Mouse (Mus musculus) liver, embryonic 13.5 days (tissue): ENCODE results near the gene Gnb1l. TPM values are rescaled to one million over a fixed set of nuclear protein-coding genes. Genes with fewer than 3 reads are reported as not detected.

Experiments used
- ATAC-seq: fragments of 200-750 bp; cut with Nextera tagmentation; 2 replicates; pipeline ENCODE4 v1.8.0; 2017; ENCODE audit warnings: low read depth, mild to moderate bottlenecking, moderate number of reproducible peaks, moderate library complexity
- DNase-seq: peaks from one replicate; pipeline ENCODE4 v3.0.0; 2022
- H3K27ac ChIP-seq: fragments of 300-500 bp; sonication (generic); 2 replicates; pipeline ENCODE4 v1.5.1; 2015; ENCODE audit warnings: moderate library complexity, mild to moderate bottlenecking, inconsistent platforms
- H3K27me3 ChIP-seq: fragments of 300-500 bp; sonication (generic); 2 replicates; pipeline ENCODE4 v1.6.1; 2015; ENCODE audit warnings: mild to moderate bottlenecking, inconsistent platforms
- H3K36me3 ChIP-seq: fragments of 300-500 bp; sonication (generic); 2 replicates; pipeline ENCODE4 v1.6.1; 2015; ENCODE audit warnings: mild to moderate bottlenecking, inconsistent platforms
- H3K4me1 ChIP-seq: fragments of 300-500 bp; sonication (generic); replicated peaks from 2 replicates; pipeline ENCODE4 v1.6.1; 2015; ENCODE audit warnings: inconsistent platforms
- H3K4me2 ChIP-seq: fragments of 300-500 bp; sonication (generic); 2 replicates; pipeline ENCODE4 v1.6.1; 2015; ENCODE audit warnings: inconsistent platforms, mild to moderate bottlenecking, moderate library complexity
- H3K4me3 ChIP-seq: fragments of 300-500 bp; sonication (generic); replicated peaks from 2 replicates; pipeline ENCODE4 v1.5.1; 2015; ENCODE audit warnings: mild to moderate bottlenecking, inconsistent platforms
- H3K9ac ChIP-seq: fragments of 300-500 bp; sonication (generic); 2 replicates; pipeline ENCODE4 v1.6.1; 2015; ENCODE audit warnings: mild to moderate bottlenecking, inconsistent platforms
- H3K9me3 ChIP-seq: fragments of 300-500 bp; sonication (generic); replicated peaks from 2 replicates; pipeline ENCODE4 v1.6.1; 2016; ENCODE audit warnings: inconsistent platforms
- WGBS: fragments of 180-500 bp; shearing (Covaris S2); methylation state at CpG from one replicate; pipeline ENCODE4 v1.1.7; 2015; ENCODE audit not compliant: insufficient replicate concordance; 5-methylcytosine and 5-hydroxymethylcytosine counted together
- polyA plus RNA-seq: library from polyadenylated mRNA; unstranded; fragments of >200 nt; fragmentation: Nextera tagmentation; extraction: Ambion mirVana; gene quantifications from 2 replicates; pipeline ENCODE4 v1.2.1, GENCODE M21; 2015

Gene Gnb1l
- polyA plus RNA-seq, 1 experiment from 2014 or later = 14.9 TPM

DNA sequence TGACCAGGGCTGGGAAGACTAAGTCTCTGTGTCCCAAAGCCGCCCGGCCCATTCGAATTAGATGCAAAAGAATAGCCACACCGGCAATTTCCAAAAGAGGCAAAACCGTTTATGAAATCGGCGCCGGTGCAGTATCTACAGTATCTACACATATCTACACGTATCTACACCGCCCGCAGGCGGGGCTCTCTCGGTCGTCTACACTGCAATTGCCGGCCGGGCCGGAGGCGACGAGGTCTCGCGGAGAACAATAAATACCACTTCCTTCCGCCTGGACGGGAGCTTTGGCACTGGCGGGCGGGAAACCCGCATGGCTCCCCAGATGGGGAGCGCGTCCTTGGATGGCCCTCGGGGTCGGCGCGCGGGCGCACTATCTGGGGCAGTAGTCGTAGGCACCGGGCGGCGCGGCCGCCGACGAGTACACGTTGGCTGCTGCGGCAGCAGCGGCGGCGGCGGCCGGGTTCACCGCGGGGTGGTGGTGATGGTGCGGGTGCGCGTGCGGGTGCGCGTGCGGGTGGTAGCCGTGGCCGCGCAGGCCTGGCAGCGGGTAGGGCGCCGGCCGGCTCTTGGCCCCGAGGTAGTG is 83.2 kb downstream of the Gnb1l start:
- H3K27ac ChIP-seq = no peak overlapping the region
- H3K4me3 ChIP-seq = peak overlapping the region; percentile 37
- no peaks in the 10 kb centered on the region for H3K36me3 ChIP-seq
- no peaks in the 10 kb centered on the region for H3K9me3 ChIP-seq
- peaks cover 96% of the 10 kb centered on the region for H3K27me3 ChIP-seq
- H3K9ac ChIP-seq = no peak overlapping the region
- H3K4me1 ChIP-seq = peaks cover 25% of the 10 kb centered on the region
- under 1% methylated on average over 66 of the region's 66 CpGs for WGBS
- DNase-seq (no peak), ATAC-seq (no peak)
- peak overlapping the region; percentile 49 for H3K4me2 ChIP-seq

DNA sequence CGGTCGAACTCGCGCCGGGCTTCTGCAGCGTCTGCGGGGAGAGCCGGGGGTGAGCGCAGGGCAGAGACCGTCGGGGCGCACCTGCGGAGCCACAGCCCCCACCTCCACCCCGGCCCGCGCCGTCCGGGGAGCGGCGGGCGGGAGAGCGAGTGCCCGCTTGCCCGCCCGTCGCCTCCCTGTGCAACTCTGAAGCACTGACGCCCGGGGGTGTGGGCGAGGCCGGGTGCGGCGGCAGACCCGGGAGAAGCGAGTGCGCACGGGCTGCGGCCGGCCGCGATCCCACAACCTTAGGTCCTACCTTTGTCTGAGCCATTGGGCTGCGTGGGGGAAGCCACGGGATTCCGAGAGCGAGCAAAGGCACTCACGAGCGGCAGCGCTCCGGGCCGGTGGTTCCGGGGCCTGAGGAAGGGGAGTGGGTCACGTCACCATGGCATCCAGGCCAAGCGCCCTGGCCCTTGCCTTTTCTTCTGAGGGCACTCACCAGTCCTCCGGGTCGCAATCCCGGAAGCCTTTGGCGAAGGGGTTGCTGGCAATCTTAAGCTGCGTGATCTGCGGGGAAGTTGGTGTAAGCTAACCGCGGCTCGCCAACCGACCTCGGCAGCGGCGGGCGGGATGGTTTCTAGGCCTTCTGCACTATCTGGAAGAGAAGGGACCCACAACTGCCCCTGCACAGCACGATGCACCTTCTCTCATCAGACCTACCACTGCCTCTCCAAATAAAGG is 84.1 kb downstream of the Gnb1l start:
- WGBS = 2% methylated on average over 67 of the region's 67 CpGs
- DNase-seq (no peak), ATAC-seq (no peak)
- Histone ChIP-seq H3K4me3 (peak overlapping the region; percentile 37), H3K27ac (no peak overlapping the region), H3K36me3 (no peaks in the 10 kb centered on the region), H3K9me3 (no peaks in the 10 kb centered on the region), H3K4me2 (peak overlapping the region; percentile 49), H3K9ac (no peak overlapping the region), H3K4me1 (peaks cover 27% of the 10 kb centered on the region), H3K27me3 (peaks cover 97% of the 10 kb centered on the region)

DNA sequence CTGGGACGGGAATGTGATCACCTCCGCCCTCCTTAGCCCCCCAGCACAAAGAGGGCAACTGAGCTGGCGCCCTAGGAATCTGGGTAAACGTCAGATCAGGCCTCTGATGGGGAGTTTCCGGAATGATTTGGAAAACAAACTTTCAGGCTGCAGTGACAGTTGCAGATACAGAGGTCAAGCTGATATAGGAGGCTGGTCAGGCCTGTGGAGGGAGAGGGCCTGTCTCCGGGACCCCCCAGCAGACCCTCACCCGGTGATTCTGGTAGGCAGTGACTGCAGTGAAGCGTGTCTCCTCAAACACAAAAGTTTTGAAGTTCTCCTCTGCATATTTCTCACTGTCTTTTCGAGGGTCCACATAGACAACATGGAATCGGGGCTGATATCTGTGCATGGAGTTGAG is 84.7 kb downstream of the Gnb1l start:
- no peak overlapping the region for H3K9ac ChIP-seq
- H3K27me3 ChIP-seq = peaks cover 97% of the 10 kb centered on the region
- H3K4me2 ChIP-seq = no peak overlapping the region
- WGBS = 16% methylated on average over 10 of the region's 10 CpGs
- H3K27ac ChIP-seq = no peak overlapping the region
- no peak overlapping the region for H3K4me3 ChIP-seq
- ATAC-seq (no peak), DNase-seq (no peak)
- peaks cover 32% of the 10 kb centered on the region for H3K4me1 ChIP-seq
- H3K9me3 ChIP-seq = no peaks in the 10 kb centered on the region
- H3K36me3 ChIP-seq = no peaks in the 10 kb centered on the region

DNA sequence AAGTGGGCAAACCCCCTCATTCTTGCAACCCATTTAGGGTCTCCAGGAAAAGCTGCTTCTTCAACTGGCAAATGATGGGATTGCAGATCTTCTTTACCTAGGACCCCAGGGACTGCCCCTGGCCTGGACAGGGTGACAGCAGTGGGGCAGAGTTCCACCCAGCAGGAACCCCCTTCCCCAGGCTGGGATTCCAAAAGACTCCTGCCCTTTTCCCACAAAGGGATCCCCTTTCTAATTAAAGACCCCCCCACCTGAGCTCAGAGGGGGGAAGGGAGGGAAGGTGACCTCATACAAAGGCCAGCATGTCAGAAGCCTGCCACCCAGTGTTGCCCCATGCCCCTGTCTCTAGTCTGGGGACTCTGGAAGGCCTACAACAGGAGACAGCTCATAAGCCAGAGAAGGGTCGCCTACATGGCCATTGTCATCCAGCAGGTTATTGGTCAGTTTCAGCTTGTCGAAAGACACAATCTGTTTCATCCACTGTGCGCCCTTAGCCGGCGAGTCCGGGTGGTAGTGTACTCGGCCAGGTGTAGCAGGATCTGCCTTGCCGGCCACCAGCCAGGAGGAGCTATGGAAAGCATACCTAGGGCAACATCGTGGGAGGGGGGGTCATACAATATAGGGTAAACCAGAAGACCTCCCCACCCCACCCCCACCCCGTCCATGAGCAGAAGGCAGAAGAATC is 85.3 kb downstream of the Gnb1l start:
- H3K9me3 ChIP-seq = no peaks in the 10 kb centered on the region
- H3K4me2 ChIP-seq = no peak overlapping the region
- peaks cover 97% of the 10 kb centered on the region for H3K27me3 ChIP-seq
- H3K4me3 ChIP-seq = no peak overlapping the region
- H3K27ac ChIP-seq = no peak overlapping the region
- H3K9ac ChIP-seq = no peak overlapping the region
- ATAC-seq = no peak
- no peak for DNase-seq
- peaks cover 35% of the 10 kb centered on the region for H3K4me1 ChIP-seq
- no peaks in the 10 kb centered on the region for H3K36me3 ChIP-seq
- 21% methylated on average over 10 of the region's 10 CpGs for WGBS

DNA sequence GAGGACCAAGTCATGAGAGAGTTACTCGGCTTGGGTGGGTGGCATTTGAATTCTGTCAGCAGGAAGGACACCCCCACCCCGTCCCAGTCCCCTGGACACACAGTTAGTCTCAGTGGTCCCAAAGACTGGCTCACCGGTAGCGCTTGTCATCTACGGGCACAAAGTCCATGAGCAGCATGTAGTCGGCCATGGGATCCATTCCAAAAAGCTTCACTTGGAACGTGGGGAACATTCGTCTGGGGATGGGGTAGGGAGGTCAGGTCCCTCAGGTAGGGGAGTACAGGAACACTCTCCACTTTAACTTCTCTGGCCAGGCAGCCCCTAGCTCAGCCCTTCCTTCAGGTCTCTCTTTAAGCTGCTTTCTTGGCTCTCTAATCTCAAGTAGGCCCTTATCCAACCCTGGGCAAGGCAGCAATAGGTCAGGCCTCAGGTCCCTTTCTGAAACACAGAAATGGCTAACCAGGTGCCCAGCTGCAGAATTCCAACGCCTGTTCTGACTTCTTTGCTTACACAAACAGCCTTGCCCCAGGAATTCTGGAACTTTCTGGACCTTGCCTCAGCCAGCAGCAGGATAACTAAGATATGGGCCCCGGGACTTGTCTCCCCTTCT is 86.5 kb downstream of the Gnb1l start:
- H3K4me3 ChIP-seq = no peak overlapping the region
- DNase-seq (no peak), ATAC-seq (no peak)
- peak overlapping the region; percentile 52; the same call in 1 of the 2 replicates for H3K4me2 ChIP-seq
- H3K36me3 ChIP-seq = no peaks in the 10 kb centered on the region
- no peaks in the 10 kb centered on the region for H3K9me3 ChIP-seq
- no peak overlapping the region for H3K27ac ChIP-seq
- H3K4me1 ChIP-seq = peaks cover 38% of the 10 kb centered on the region
- H3K27me3 ChIP-seq = peaks cover 100% of the 10 kb centered on the region
- no peak overlapping the region for H3K9ac ChIP-seq
- 21% methylated on average over 10 of the region's 10 CpGs for WGBS

DNA sequence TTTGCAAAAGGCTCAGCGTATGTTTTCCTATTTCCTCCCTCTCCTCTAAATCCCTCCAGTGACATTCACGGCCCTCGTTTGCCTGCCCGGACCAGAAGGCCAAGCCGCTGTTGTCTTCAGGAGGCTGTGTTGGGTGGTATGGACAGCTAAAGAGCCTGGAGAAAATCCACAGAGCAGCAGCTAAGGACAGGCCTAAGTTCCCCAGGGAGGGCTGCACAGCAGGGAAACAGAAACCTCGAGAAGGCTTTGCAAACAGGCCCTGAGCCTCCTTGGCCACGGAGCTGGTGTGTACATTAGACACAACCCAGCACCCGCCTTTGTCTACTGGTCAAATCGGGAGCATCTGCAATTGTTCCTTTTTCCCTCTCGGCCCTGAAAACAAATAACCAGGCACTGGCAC is 87.2 kb downstream of the Gnb1l start:
- Histone ChIP-seq H3K27ac (no peak overlapping the region), H3K9me3 (no peaks in the 10 kb centered on the region), H3K9ac (no peak overlapping the region), H3K4me1 (peaks cover 42% of the 10 kb centered on the region), H3K4me2 (peak overlapping the region; percentile 52), H3K27me3 (peaks cover 100% of the 10 kb centered on the region), H3K4me3 (peak overlapping the region; percentile 35; the same call in 1 of the 2 replicates), H3K36me3 (no peaks in the 10 kb centered on the region)
- ATAC-seq = no peak
- no peak for DNase-seq
- WGBS = 8% methylated on average over 10 of the region's 10 CpGs

DNA sequence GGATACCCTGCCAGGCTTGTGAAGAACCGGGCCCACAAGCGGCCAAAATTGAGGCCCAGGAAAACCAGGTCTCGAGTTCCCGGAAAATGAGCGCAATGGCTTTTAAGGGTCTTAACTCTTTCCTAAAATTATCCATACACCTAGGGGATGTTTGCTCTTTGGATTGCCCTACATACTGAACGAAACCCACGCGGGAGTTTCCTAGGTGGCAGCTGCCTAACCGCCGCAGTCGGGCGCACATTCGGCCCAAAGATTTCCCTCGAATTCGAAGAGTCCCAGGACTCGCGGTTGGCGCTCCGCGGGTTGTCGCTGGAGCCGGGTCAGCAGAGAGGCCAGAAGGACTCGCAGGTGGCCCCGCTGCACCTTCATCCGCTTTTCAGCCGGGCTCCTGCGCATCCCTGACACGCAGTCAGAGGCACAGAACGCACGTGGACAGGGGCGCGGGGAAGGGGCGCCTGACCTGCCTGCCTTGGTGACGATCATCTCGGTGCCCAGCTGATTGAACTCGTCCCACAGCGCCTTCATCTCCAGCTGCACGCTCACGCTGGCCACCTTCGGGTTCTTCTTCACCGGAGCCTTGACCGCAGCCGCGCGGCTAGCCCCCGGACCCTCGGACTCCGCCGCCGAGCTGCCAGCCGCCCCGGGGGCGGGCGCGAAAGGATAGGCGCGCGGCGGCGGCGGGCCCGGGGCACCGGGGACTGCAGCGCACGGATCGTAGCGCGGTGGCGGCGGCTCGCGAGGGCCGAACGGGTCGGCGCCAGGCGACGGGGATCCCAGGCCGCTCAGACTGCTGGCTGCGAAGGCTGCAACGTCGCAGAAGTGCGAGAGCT is 87.8 kb downstream of the Gnb1l start:
- Histone ChIP-seq H3K4me3 (peak overlapping the region; percentile 35), H3K9ac (no peak overlapping the region), H3K4me2 (peak overlapping the region; percentile 52), H3K9me3 (no peaks in the 10 kb centered on the region), H3K27me3 (peaks cover 100% of the 10 kb centered on the region), H3K27ac (no peak overlapping the region), H3K4me1 (peaks cover 40% of the 10 kb centered on the region), H3K36me3 (no peaks in the 10 kb centered on the region)
- WGBS = 2% methylated on average over 83 of the region's 83 CpGs
- DNase-seq (no peak), ATAC-seq (no peak)

DNA sequence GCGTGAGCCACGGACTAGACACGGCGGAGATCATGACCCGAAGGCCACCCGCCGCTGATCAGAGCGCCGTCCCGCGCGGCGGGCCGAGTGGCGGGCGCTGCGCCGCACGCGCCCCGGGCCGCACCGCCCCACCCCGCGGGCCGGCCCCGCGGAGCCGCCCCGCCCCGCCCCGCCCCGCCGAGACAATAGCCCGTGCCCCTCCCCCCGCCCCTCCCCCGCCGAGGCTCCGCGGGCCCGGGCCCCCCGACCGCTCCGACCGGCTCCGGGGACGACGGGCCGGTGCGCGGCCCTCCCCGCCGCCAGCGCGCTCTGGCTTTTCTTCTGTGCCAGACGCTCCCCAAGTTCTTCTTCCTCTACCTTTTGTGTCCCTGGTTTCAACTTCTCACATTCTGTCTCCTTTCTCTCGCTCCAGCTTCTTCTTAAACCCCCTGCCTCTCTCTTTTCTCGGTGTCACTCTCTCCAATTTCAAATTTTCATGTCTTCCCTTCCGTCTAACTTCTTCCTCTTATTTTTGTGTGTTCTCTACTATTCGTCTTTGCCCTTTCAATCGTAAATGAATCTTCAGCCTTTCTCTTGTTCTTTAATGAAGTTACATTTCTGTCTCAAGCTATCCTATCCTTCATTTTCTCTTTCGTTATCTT is 88.5 kb downstream of the Gnb1l start:
- Histone ChIP-seq H3K4me3 (peak overlapping the region; percentile 35), H3K9ac (no peak overlapping the region), H3K27me3 (peaks cover 100% of the 10 kb centered on the region), H3K9me3 (no peaks in the 10 kb centered on the region), H3K27ac (no peak overlapping the region), H3K4me2 (peak overlapping the region; percentile 52), H3K4me1 (peaks cover 39% of the 10 kb centered on the region), H3K36me3 (no peaks in the 10 kb centered on the region)
- DNase-seq = no peak
- no peak for ATAC-seq
- 2% methylated on average over 22 of the region's 62 CpGs for WGBS

DNA sequence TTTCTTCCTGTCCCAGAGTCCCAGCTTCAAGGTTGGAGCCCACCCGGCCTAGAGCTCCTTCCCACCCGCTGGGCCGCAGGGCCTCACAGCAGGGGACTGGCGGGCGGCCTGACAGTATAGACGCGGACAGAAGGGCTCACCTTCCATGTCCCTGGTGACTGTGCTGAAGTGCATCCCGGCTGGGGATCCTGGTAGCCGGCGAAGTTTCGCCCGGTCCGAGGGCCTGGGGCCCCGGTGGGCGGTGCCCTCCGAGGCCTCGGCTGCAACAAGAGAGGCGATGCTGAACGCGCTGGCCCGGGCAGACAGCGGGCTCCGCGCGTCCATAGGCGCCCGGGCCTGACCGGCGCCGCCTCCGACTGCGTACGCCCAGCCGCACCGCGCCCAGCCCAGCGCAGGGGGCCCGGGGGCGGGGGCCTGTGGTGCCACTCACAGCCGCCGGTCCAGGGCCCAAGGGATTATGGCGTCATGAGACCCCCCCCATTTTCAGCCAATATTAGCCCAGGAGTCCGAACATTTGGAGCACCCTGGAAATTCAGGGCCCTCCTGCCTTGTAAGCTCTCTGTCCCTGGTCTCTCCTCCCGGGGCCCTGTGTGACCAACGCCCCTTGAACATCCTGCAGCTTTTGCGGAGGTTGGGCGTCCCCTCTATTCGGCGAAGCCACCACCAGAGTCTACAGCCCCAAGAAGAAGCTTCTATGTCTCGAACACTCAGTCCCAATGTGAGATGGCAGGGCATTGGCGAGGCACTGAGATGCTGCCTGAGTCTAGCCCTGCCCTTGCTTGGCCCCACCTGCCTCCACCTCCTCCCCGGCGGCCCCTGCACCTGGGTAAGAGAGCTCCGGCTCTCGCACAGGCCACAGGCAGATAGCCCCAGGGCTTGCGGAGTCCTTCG is 89.6 kb downstream of the Gnb1l start:
- under 1% methylated on average over 57 of the region's 57 CpGs for WGBS
- DNase-seq (no peak), ATAC-seq (no peak)
- H3K4me1 ChIP-seq = peaks cover 32% of the 10 kb centered on the region
- H3K4me2 ChIP-seq = peak overlapping the region; percentile 8; the same call in 1 of the 2 replicates
- H3K4me3 ChIP-seq = peak overlapping the region; percentile 12; the same call in 1 of the 2 replicates
- no peaks in the 10 kb centered on the region for H3K36me3 ChIP-seq
- peaks cover 98% of the 10 kb centered on the region for H3K27me3 ChIP-seq
- H3K27ac ChIP-seq = no peak overlapping the region
- no peaks in the 10 kb centered on the region for H3K9me3 ChIP-seq
- H3K9ac ChIP-seq = no peak overlapping the region

DNA sequence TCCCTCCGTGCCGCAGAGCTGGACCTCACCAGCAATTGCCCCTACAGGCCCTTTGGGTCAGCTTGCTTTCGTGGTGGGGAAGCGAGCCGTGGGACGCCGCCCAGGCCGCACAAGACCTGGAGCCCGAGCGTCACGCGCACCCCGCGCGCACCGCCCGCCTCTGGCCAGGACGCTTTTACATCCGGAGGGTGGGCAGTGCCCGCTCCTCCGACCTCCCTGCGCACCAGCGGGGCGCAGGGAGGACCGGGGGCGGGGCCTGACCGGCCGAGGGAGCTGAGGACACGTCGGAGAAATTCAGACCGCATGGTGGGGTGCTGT is 90.2 kb downstream of the Gnb1l start:
- no peak overlapping the region for H3K27ac ChIP-seq
- no peak overlapping the region for H3K4me2 ChIP-seq
- ATAC-seq (no peak), DNase-seq (no peak)
- H3K9ac ChIP-seq = no peak overlapping the region
- 4% methylated on average over 31 of the region's 31 CpGs for WGBS
- no peak overlapping the region for H3K4me3 ChIP-seq
- peaks cover 32% of the 10 kb centered on the region for H3K4me1 ChIP-seq
- H3K9me3 ChIP-seq = no peaks in the 10 kb centered on the region
- peaks cover 98% of the 10 kb centered on the region for H3K27me3 ChIP-seq
- H3K36me3 ChIP-seq = no peaks in the 10 kb centered on the region
